Mouse (Mus musculus): ENCODE data around the gene 2610001J05Rik. TPM values are rescaled to one million over a fixed set of nuclear protein-coding genes. Genes with fewer than 3 reads are reported as not detected.

Gene 2610001J05Rik
- polyA plus RNA-seq, 1 experiment from 2014 or later, result 117 TPM

Other genes starting within 250 kb of the 2610001J05Rik start
- 19.4 and 21.3 TPM in 2 replicates for gene Bmt2, start 193.6 kb downstream of the 2610001J05Rik start, polyA plus RNA-seq (2015; fragmentation: Nextera tagmentation; extraction: Ambion mirVana)
- 5.9 and 6.5 TPM in 2 replicates for gene Gpr85, start 31.6 kb downstream of the 2610001J05Rik start, polyA plus RNA-seq (2015; fragmentation: Nextera tagmentation; extraction: Ambion mirVana)

Measured in embryonic facial prominence, embryonic 13.5 days (tissue).